Mouse (Mus musculus): ENCODE data around the gene Anpep. TPM values are rescaled to one million over a fixed set of nuclear protein-coding genes. Genes with fewer than 3 reads are reported as not detected.

Anpep gene
- polyA plus RNA-seq, 1 experiment from 2014 or later, result 4.9 TPM

DNA sequence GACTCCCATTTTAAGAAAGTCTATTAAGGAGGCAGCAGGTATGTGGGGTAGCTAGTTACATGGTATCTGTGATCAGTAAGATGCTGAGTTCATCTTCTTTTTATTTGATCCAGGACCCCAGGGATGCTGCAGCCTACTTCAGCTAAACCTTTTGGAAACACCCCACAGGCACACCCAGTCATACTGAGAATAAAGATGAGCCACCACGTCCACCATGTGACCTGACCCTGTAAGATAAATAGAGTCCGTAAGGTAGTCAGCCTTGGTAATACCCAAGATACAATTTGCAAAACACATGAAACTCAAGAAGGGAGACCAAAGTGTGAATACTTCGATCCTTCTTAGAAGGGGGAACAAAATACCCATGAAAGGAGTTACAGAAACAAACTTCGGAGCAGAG lies 4.6 kb downstream of the Anpep start:
- ATAC-seq (ENCODE audit: low FRiP score) (no peak), DNase-seq (ENCODE audit: low spot score) (no peak)
- no peaks in the 10 kb centered on the region for H3K4me1 ChIP-seq (replicated peaks; ENCODE audit: control insufficient read depth, insufficient read depth, low read length)
- no peak overlapping the region for H3K9ac ChIP-seq (ENCODE audit: low read depth, low read length)
- no peak overlapping the region for H3K4me2 ChIP-seq (replicated peaks; ENCODE audit: low read depth, low read length)
- H3K9me3 ChIP-seq (ENCODE audit: control insufficient read depth, low read length), result no peaks in the 10 kb centered on the region
- 86% methylated on average over 4 of the region's 4 CpGs for WGBS
- H3K27ac ChIP-seq (ENCODE audit: low read depth, low read length), result no peak overlapping the region
- no peaks in the 10 kb centered on the region for H3K27me3 ChIP-seq (ENCODE audit: control insufficient read depth, insufficient read depth, low read length)
- no peak overlapping the region for H3K4me3 ChIP-seq (ENCODE audit: low read depth, low read length)
- H3K36me3 ChIP-seq (ENCODE audit: control insufficient read depth, insufficient read depth, low read length), result no peaks in the 10 kb centered on the region

- Histone ChIP-seq H3K4me2 (replicated peaks; ENCODE audit: low read depth, low read length) (peak overlapping the region; percentile 67), H3K4me3 (ENCODE audit: low read depth, low read length) (peak overlapping the region; percentile 26), H3K36me3 (ENCODE audit: control insufficient read depth, insufficient read depth, low read length) (no peaks in the 10 kb centered on the region), H3K27ac (ENCODE audit: low read depth, low read length) (no peak overlapping the region), H3K27me3 (ENCODE audit: control insufficient read depth, insufficient read depth, low read length) (peaks cover 4% of the 10 kb centered on the region; the same call in 1 of the 2 replicates), H3K9me3 (ENCODE audit: control insufficient read depth, low read length) (no peaks in the 10 kb centered on the region), H3K4me1 (replicated peaks; ENCODE audit: control insufficient read depth, insufficient read depth, low read length) (no peaks in the 10 kb centered on the region; the same call in 1 of the 2 replicates), H3K9ac (ENCODE audit: low read depth, low read length) (peak overlapping the region; percentile 8; the same call in 1 of the 2 replicates)
- no peak for ATAC-seq (ENCODE audit: low FRiP score)
- peak; percentile 68 for DNase-seq (ENCODE audit: low spot score)
- WGBS, result 21% methylated on average over 30 of the region's 53 CpGs
Observed at GRCm38 (mm10) chr7:79847456-79848451, 13.1 kb downstream of the Anpep start.

- H3K27me3 ChIP-seq (ENCODE audit: control insufficient read depth, insufficient read depth, low read length), result peaks cover 4% of the 10 kb centered on the region; the same call in 1 of the 2 replicates
- H3K36me3 ChIP-seq (ENCODE audit: control insufficient read depth, insufficient read depth, low read length), result no peaks in the 10 kb centered on the region
- H3K9me3 ChIP-seq (ENCODE audit: control insufficient read depth, low read length), result no peaks in the 10 kb centered on the region
- no peaks in the 10 kb centered on the region; the same call in 1 of the 2 replicates for H3K4me1 ChIP-seq (replicated peaks; ENCODE audit: control insufficient read depth, insufficient read depth, low read length)
- ATAC-seq (ENCODE audit: low FRiP score), result no peak
- H3K4me3 ChIP-seq (ENCODE audit: low read depth, low read length), result no peak overlapping the region
- no peak overlapping the region for H3K4me2 ChIP-seq (replicated peaks; ENCODE audit: low read depth, low read length)
- no peak overlapping the region for H3K9ac ChIP-seq (ENCODE audit: low read depth, low read length)
- no peak for DNase-seq (ENCODE audit: low spot score)
- 65% methylated on average over 2 of the region's 2 CpGs for WGBS
- H3K27ac ChIP-seq (ENCODE audit: low read depth, low read length), result no peak overlapping the region
Observed at GRCm38 (mm10) chr7:79846342-79846741, 14.5 kb downstream of the Anpep start.

- no peak for DNase-seq (ENCODE audit: low spot score)
- Histone ChIP-seq H3K4me2 (replicated peaks; ENCODE audit: low read depth, low read length) (no peak overlapping the region), H3K27ac (ENCODE audit: low read depth, low read length) (no peak overlapping the region), H3K4me3 (ENCODE audit: low read depth, low read length) (no peak overlapping the region), H3K4me1 (replicated peaks; ENCODE audit: control insufficient read depth, insufficient read depth, low read length) (no peaks in the 10 kb centered on the region; the same call in 1 of the 2 replicates), H3K36me3 (ENCODE audit: control insufficient read depth, insufficient read depth, low read length) (no peaks in the 10 kb centered on the region), H3K9me3 (ENCODE audit: control insufficient read depth, low read length) (no peaks in the 10 kb centered on the region), H3K9ac (ENCODE audit: low read depth, low read length) (no peak overlapping the region), H3K27me3 (ENCODE audit: control insufficient read depth, insufficient read depth, low read length) (peaks cover 4% of the 10 kb centered on the region; the same call in 1 of the 2 replicates)
- no peak for ATAC-seq (ENCODE audit: low FRiP score)
- 79% methylated on average over 8 of the region's 8 CpGs for WGBS
Observed at GRCm38 (mm10) chr7:79844090-79844802, 16.6 kb downstream of the Anpep start.

GRCm38 (mm10) chr7:79842163-79842562 lies 18.7 kb downstream of the Anpep start:
- no peak overlapping the region for H3K4me3 ChIP-seq (ENCODE audit: low read depth, low read length)
- ATAC-seq (ENCODE audit: low FRiP score) (no peak), DNase-seq (ENCODE audit: low spot score) (no peak)
- H3K9me3 ChIP-seq (ENCODE audit: control insufficient read depth, low read length), result no peaks in the 10 kb centered on the region
- no peaks in the 10 kb centered on the region for H3K27me3 ChIP-seq (ENCODE audit: control insufficient read depth, insufficient read depth, low read length)
- no peak overlapping the region for H3K9ac ChIP-seq (ENCODE audit: low read depth, low read length)
- WGBS, result 57% methylated on average over 7 of the region's 7 CpGs
- no peak overlapping the region for H3K4me2 ChIP-seq (replicated peaks; ENCODE audit: low read depth, low read length)
- no peaks in the 10 kb centered on the region for H3K36me3 ChIP-seq (ENCODE audit: control insufficient read depth, insufficient read depth, low read length)
- no peaks in the 10 kb centered on the region for H3K4me1 ChIP-seq (replicated peaks; ENCODE audit: control insufficient read depth, insufficient read depth, low read length)
- H3K27ac ChIP-seq (ENCODE audit: low read depth, low read length), result no peak overlapping the region

DNA sequence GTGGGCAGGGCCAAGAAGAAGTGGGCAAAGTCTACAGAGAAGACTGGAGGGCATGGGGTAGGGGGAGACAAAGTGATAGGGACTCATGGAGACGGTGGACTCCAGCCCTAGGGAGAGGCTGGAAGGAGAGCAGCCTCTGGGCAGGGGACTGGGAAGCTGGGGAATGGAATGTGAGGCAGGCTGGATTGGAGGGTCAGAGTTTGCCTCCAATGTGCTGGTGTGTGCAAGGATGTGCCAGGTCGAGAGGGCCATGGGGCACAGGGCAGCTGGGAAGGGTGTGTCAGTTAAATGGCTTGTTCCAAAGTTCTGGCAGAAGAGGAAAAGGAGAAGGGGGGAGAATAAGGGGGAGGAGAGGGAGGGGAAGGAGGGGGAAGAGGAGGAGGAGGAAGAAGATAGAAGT lies 23.6 kb downstream of the Anpep start:
- H3K36me3 ChIP-seq (ENCODE audit: control insufficient read depth, insufficient read depth, low read length), result no peaks in the 10 kb centered on the region

DNA sequence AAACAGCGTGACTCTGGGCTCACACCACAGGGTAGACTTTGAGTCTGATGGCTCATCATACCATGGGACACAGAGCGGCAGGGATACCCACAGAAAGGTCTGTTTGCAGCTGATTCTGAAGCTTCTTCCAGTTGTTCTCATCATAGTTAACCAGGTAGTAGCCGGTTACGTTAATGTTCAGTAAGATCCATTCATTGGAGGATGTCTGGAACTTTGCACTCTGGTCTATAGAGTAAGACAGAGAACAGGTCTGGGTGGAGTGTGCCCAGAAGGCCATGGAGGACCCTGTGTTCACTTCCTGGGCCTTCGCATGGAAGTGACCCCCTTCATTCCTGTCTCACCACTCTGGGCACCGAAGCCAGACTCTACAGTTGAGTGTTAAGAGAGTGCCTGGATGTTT lies 25.7 kb downstream of the Anpep start:
- ATAC-seq (ENCODE audit: low FRiP score) (no peak), DNase-seq (ENCODE audit: low spot score) (no peak)
- Histone ChIP-seq H3K9ac (ENCODE audit: low read depth, low read length) (no peak overlapping the region), H3K9me3 (ENCODE audit: control insufficient read depth, low read length) (no peaks in the 10 kb centered on the region), H3K27ac (ENCODE audit: low read depth, low read length) (no peak overlapping the region), H3K4me1 (replicated peaks; ENCODE audit: control insufficient read depth, insufficient read depth, low read length) (no peaks in the 10 kb centered on the region), H3K36me3 (ENCODE audit: control insufficient read depth, insufficient read depth, low read length) (no peaks in the 10 kb centered on the region), H3K4me2 (replicated peaks; ENCODE audit: low read depth, low read length) (no peak overlapping the region), H3K27me3 (ENCODE audit: control insufficient read depth, insufficient read depth, low read length) (no peaks in the 10 kb centered on the region), H3K4me3 (ENCODE audit: low read depth, low read length) (no peak overlapping the region)
- 95% methylated on average over 6 of the region's 6 CpGs for WGBS

More for the DNA sequence above, 23.6 kb downstream of the Anpep start:
- DNase-seq (ENCODE audit: low spot score), result no peak
- H3K4me2 ChIP-seq (replicated peaks; ENCODE audit: low read depth, low read length), result no peak overlapping the region
- H3K27ac ChIP-seq (ENCODE audit: low read depth, low read length), result no peak overlapping the region
- H3K4me1 ChIP-seq (replicated peaks; ENCODE audit: control insufficient read depth, insufficient read depth, low read length), result no peaks in the 10 kb centered on the region
- ATAC-seq (ENCODE audit: low FRiP score), result no peak
- WGBS, result 81% methylated on average over 2 of the region's 2 CpGs
- no peaks in the 10 kb centered on the region for H3K9me3 ChIP-seq (ENCODE audit: control insufficient read depth, low read length)
- no peak overlapping the region for H3K9ac ChIP-seq (ENCODE audit: low read depth, low read length)
- no peaks in the 10 kb centered on the region for H3K27me3 ChIP-seq (ENCODE audit: control insufficient read depth, insufficient read depth, low read length)
- no peak overlapping the region for H3K4me3 ChIP-seq (ENCODE audit: low read depth, low read length)

DNA sequence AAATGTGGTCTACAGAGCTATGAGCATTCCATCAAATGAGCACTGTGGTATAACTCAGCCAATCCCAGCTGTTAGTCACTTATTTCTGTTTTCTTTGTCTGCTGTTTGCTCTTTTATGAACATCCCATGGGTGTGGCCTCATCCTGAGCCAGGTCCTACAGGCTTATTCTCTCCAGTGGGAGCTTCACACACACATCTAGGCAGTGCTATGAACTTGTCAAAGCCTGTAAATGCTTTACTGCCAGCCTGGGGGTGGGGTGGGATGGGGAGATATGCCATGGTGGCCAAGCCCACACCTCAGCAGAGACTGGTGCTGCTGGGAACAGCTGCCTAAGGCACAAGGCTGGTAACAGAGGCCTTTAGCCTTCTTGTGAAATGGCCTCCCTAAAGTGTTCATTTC lies 27.9 kb downstream of the Anpep start:
- H3K4me3 ChIP-seq (ENCODE audit: low read depth, low read length), result no peak overlapping the region
- no peaks in the 10 kb centered on the region for H3K4me1 ChIP-seq (replicated peaks; ENCODE audit: control insufficient read depth, insufficient read depth, low read length)
- no peak for DNase-seq (ENCODE audit: low spot score)
- no peak overlapping the region for H3K4me2 ChIP-seq (replicated peaks; ENCODE audit: low read depth, low read length)
- H3K36me3 ChIP-seq (ENCODE audit: control insufficient read depth, insufficient read depth, low read length), result no peaks in the 10 kb centered on the region
- no peak overlapping the region for H3K27ac ChIP-seq (ENCODE audit: low read depth, low read length)
- no peak for ATAC-seq (ENCODE audit: low FRiP score)
- H3K9me3 ChIP-seq (ENCODE audit: control insufficient read depth, low read length), result no peaks in the 10 kb centered on the region
- no peaks in the 10 kb centered on the region for H3K27me3 ChIP-seq (ENCODE audit: control insufficient read depth, insufficient read depth, low read length)
- no peak overlapping the region for H3K9ac ChIP-seq (ENCODE audit: low read depth, low read length)
